Mouse (Mus musculus): Measurements from ENCODE around the gene Sgsh. TPM values are rescaled to one million over a fixed set of nuclear protein-coding genes. Genes with fewer than 3 reads are reported as not detected.

The Sgsh gene
- polyA plus RNA-seq, 1 experiment from 2014 or later = 5.0 TPM

MicroRNAs within 50 kb of the gene (microRNA counts, 519-probe panel; counts per million panel counts)
- microRNA mmu-miR-1932 = not detected

Small RNA genes within 50 kb of the gene (microRNA-seq; reads per million reads assigned to microRNA genes)
- not detected for gene Mir1932

Other genes starting within 250 kb of the Sgsh start
- 34.0 and 37.9 TPM in 2 replicates for gene Tbc1d16, start 127.0 kb downstream of the Sgsh start, polyA plus RNA-seq (2014; fragmentation: Nextera tagmentation; extraction: Ambion mirVana)
- 12.0 and 13.5 TPM in 2 replicates for gene Ccdc40, start 127.0 kb downstream of the Sgsh start, polyA plus RNA-seq (2014; fragmentation: Nextera tagmentation; extraction: Ambion mirVana)
- gene Gaa, start 87.6 kb downstream of the Sgsh start, polyA plus RNA-seq (2014; fragmentation: Nextera tagmentation; extraction: Ambion mirVana) = 66.0 and 69.1 TPM in 2 replicates
- gene Eif4a3, start 55.4 kb downstream of the Sgsh start, polyA plus RNA-seq (2014; fragmentation: Nextera tagmentation; extraction: Ambion mirVana) = 240 and 251 TPM in 2 replicates
- 0.25 and 0.32 TPM in 2 replicates for gene Card14, start 47.8 kb downstream of the Sgsh start, polyA plus RNA-seq (2014; fragmentation: Nextera tagmentation; extraction: Ambion mirVana)
- 5.1 and 5.2 TPM in 2 replicates for gene Slc26a11, start within 50 bp of the Sgsh start, polyA plus RNA-seq (2014; fragmentation: Nextera tagmentation; extraction: Ambion mirVana)
- gene Rnf213, start 37.6 kb upstream of the Sgsh start, polyA plus RNA-seq (2014; fragmentation: Nextera tagmentation; extraction: Ambion mirVana) = 0.72 and 1.7 TPM in 2 replicates
- gene Endov, start 135.8 kb upstream of the Sgsh start, polyA plus RNA-seq (2014; fragmentation: Nextera tagmentation; extraction: Ambion mirVana) = 12.7 and 13.8 TPM in 2 replicates
- 23.7 and 27.4 TPM in 2 replicates for gene Nptx1, start 192.2 kb upstream of the Sgsh start, polyA plus RNA-seq (2014; fragmentation: Nextera tagmentation; extraction: Ambion mirVana)
- gene Rptor, start 247.4 kb upstream of the Sgsh start, polyA plus RNA-seq (2014; fragmentation: Nextera tagmentation; extraction: Ambion mirVana) = 12.1 and 13.4 TPM in 2 replicates

Data from neural tube, embryonic 14.5 days (tissue).